Mouse (Mus musculus) heart, adult 2 months (tissue): ENCODE measurements around the gene Pak2.

Experiments
- CTCF ChIP-seq: fragments of 200-600 bp; IDR thresholded peaks from 2 replicates; pipeline ENCODE4 v1.8.1; 2022; ENCODE audit warnings: antibody characterized with exemption, mild to moderate bottlenecking, moderate library complexity
- POLR2A ChIP-seq: fragments of 200-500 bp; IDR thresholded peaks from 2 replicates; pipeline ENCODE4 v1.6.1; 2011; ENCODE audit warnings: mild to moderate bottlenecking, low read depth, low read length, control low read depth; ENCODE audit not compliant: insufficient read depth

DNA sequence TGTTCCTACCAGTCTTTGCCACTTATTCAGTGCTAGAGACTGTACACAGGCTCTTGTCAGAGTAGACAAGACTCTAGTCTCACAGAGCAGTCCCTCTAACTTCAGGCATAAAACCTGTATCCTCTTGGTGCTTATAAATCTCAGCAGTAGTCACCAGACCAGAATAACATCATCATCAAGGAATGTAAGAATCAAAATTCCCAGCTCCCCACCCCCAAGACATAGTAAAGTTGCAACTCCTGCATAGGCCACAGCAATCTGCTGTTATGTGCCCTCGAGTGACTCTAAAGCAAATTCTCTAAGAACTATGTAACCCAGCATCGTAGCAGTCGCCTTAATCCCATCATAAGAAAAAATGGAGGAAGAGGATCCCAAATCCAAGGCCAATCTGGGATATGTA lies 99.6 kb downstream of the Pak2 start:
- TF ChIP-seq POLR2A (no peak), CTCF (no peak)
